Mouse (Mus musculus) MEL (cell line): ENCODE measurements at regions not wholly inside any gene's neighbourhood (a gene's known extent, or its start where the extent isn't known, plus 50 kb on each side); places are given as distances from the start of the nearest gene placed in this dataset.

Experiments used
- DNase-seq: peaks from one replicate; pipeline ENCODE4 v3.0.0; 2011; ENCODE audit warnings: low read depth, low spot score
- H3K27ac ChIP-seq: 2 replicates; pipeline ENCODE4 v1.5.1; 2012; ENCODE audit warnings: low read depth, mild to moderate bottlenecking, control low read depth, low read length, moderate library complexity; ENCODE audit not compliant: control insufficient read depth
- H3K27me3 ChIP-seq, 2 experiments: fragments of 150-350 bp in 1 of 2; sonication (generic) in 1 of 2; 2 replicates each; pipeline ENCODE4 v1.6.1; 2012; ENCODE audit warnings: low read length in 2 of 2, mild to moderate bottlenecking in 2 of 2, improper control_type of control experiment in 1 of 2, moderate library complexity in 1 of 2; ENCODE audit not compliant: insufficient read depth in 2 of 2, control insufficient read depth in 1 of 2
- H3K36me3 ChIP-seq, 2 experiments: 2 replicates each; pipeline ENCODE4 v1.6.1; 2012 to 2014; ENCODE audit warnings: low read length in 2 of 2, improper control_type of control experiment in 1 of 2, inconsistent platforms in 1 of 2, mild to moderate bottlenecking in 1 of 2; ENCODE audit not compliant: insufficient read depth in 2 of 2, control insufficient read depth in 1 of 2
- H3K4me1 ChIP-seq, 2 experiments: fragments of 150-350 bp in 1 of 2; sonication (generic) in 1 of 2; 2 replicates each; pipeline ENCODE4 v1.6.1; 2012; ENCODE audit warnings: low read length in 2 of 2, improper control_type of control experiment in 1 of 2, mild to moderate bottlenecking in 1 of 2; ENCODE audit not compliant: insufficient read depth in 2 of 2, control insufficient read depth in 1 of 2
- H3K4me3 ChIP-seq, 2 experiments: fragments of 150-350 bp in 1 of 2; sonication (generic) in 1 of 2; 2 replicates each; pipeline ENCODE4 v1.5.1; 2012; ENCODE audit warnings: low read depth in 2 of 2, low read length in 2 of 2, mild to moderate bottlenecking in 2 of 2, moderate library complexity in 2 of 2, control low read depth in 1 of 2, improper control_type of control experiment in 1 of 2; ENCODE audit not compliant: control insufficient read depth in 1 of 2, insufficient read depth in 1 of 2
- H3K79me2 ChIP-seq: 2 replicates; pipeline ENCODE4 v1.6.1; 2012; ENCODE audit warnings: mild to moderate bottlenecking, low read length, moderate library complexity; ENCODE audit not compliant: control insufficient read depth, poor library complexity, insufficient read depth
- H3K9ac ChIP-seq: 2 replicates; pipeline ENCODE4 v1.6.1; 2012; ENCODE audit warnings: low read depth, mild to moderate bottlenecking, control low read depth, low read length, moderate library complexity; ENCODE audit not compliant: control insufficient read depth, poor library complexity, severe bottlenecking
- H3K9me3 ChIP-seq: fragments of 150-350 bp; sonication (generic); replicated peaks from 2 replicates; pipeline ENCODE4 v1.6.1; 2012; ENCODE audit warnings: mild to moderate bottlenecking, low read length, improper control_type of control experiment, moderate library complexity; ENCODE audit not compliant: insufficient read depth
- CHD2 ChIP-seq: IDR thresholded peaks from 2 replicates; pipeline ENCODE4 v1.6.1; 2011; ENCODE audit warnings: low read length, improper control_type of control experiment
- E2F4 ChIP-seq: IDR thresholded peaks from 2 replicates; pipeline ENCODE4 v1.6.1; 2011; ENCODE audit warnings: low read depth, low read length, improper control_type of control experiment, borderline replicate concordance
- EP300 ChIP-seq, 2 experiments: IDR thresholded peaks; 2 replicates each; pipeline ENCODE4 v1.6.1; 2011; ENCODE audit warnings: improper control_type of control experiment in 2 of 2, low read length in 2 of 2, low read depth in 1 of 2, mild to moderate bottlenecking in 1 of 2
- ETS1 ChIP-seq: IDR thresholded peaks from 2 replicates; pipeline ENCODE4 v1.6.1; 2012; ENCODE audit warnings: low read depth, mild to moderate bottlenecking, inconsistent platforms, low read length, improper control_type of control experiment, moderate library complexity
- GABPA ChIP-seq: IDR thresholded peaks from 2 replicates; pipeline ENCODE4 v1.6.1; 2012; ENCODE audit warnings: low read depth, mild to moderate bottlenecking, inconsistent platforms, low read length, improper control_type of control experiment, moderate library complexity
- GATA1 ChIP-seq: IDR thresholded peaks from 2 replicates; pipeline ENCODE4 v1.6.1; 2011; ENCODE audit warnings: low read depth, low read length, improper control_type of control experiment
- MAZ ChIP-seq: IDR thresholded peaks from 2 replicates; pipeline ENCODE4 v1.6.1; 2012; ENCODE audit warnings: low read depth, mild to moderate bottlenecking, inconsistent platforms, low read length, improper control_type of control experiment
- MEF2A ChIP-seq: IDR thresholded peaks from 2 replicates; pipeline ENCODE4 v1.6.1; 2014; ENCODE audit warnings: low read depth, mild to moderate bottlenecking, inconsistent platforms, low read length, improper control_type of control experiment; ENCODE audit not compliant: poor library complexity, insufficient replicate concordance, severe bottlenecking; ENCODE audit errors: extremely low read depth
- MYB ChIP-seq: IDR thresholded peaks from 2 replicates; pipeline ENCODE4 v1.6.1; 2011; ENCODE audit warnings: mild to moderate bottlenecking, low read depth, low read length, improper control_type of control experiment
- MYC ChIP-seq: IDR thresholded peaks from 2 replicates; pipeline ENCODE4 v1.6.1; 2011; ENCODE audit warnings: low read depth, mild to moderate bottlenecking, low read length, improper control_type of control experiment, moderate library complexity
- NELFE ChIP-seq: IDR thresholded peaks from 2 replicates; pipeline ENCODE4 v1.6.1; 2011; ENCODE audit warnings: low read depth, low read length, improper control_type of control experiment
- NRF1 ChIP-seq: IDR thresholded peaks from 2 replicates; pipeline ENCODE4 v1.6.1; 2014; ENCODE audit warnings: low read depth, mild to moderate bottlenecking, inconsistent platforms, low read length, improper control_type of control experiment, moderate library complexity; ENCODE audit not compliant: poor library complexity, insufficient read depth, severe bottlenecking
- POLR2A ChIP-seq, 2 experiments: IDR thresholded peaks; 2 replicates each; pipeline ENCODE4 v1.6.1; 2011 to 2012; ENCODE audit warnings: low read length in 2 of 2, mild to moderate bottlenecking in 2 of 2, control low read depth in 1 of 2, improper control_type of control experiment in 1 of 2, low read depth in 1 of 2, moderate library complexity in 1 of 2; ENCODE audit not compliant: control insufficient read depth in 1 of 2, insufficient read depth in 1 of 2, poor library complexity in 1 of 2
- RAD21 ChIP-seq: IDR thresholded peaks from 2 replicates; pipeline ENCODE4 v1.6.1; 2011; ENCODE audit warnings: mild to moderate bottlenecking, low read depth, low read length, improper control_type of control experiment
- SIN3A ChIP-seq: IDR thresholded peaks from 2 replicates; pipeline ENCODE4 v1.6.1; 2012; ENCODE audit warnings: low read length, improper control_type of control experiment, inconsistent platforms
- SMC3 ChIP-seq: IDR thresholded peaks from 2 replicates; pipeline ENCODE4 v1.6.1; 2011; ENCODE audit warnings: low read depth, low read length, improper control_type of control experiment
- TBP ChIP-seq: IDR thresholded peaks from 2 replicates; pipeline ENCODE4 v1.8.0; 2011; ENCODE audit warnings: low read depth, low read length, improper control_type of control experiment
- UBTF ChIP-seq: IDR thresholded peaks from 2 replicates; pipeline ENCODE4 v1.6.1; 2012; ENCODE audit warnings: low read depth, mild to moderate bottlenecking, inconsistent platforms, low read length, improper control_type of control experiment, moderate library complexity, borderline replicate concordance; ENCODE audit not compliant: insufficient read depth
- ZKSCAN1 ChIP-seq: IDR thresholded peaks from 2 replicates; pipeline ENCODE4 v1.6.1; 2012; ENCODE audit warnings: low read depth, mild to moderate bottlenecking, inconsistent platforms, low read length, improper control_type of control experiment, moderate library complexity
- ZMIZ1 ChIP-seq: IDR thresholded peaks from 2 replicates; pipeline ENCODE4 v1.6.1; 2012; ENCODE audit warnings: low read depth, mild to moderate bottlenecking, inconsistent platforms, low read length, improper control_type of control experiment, moderate library complexity
- ZNF384 ChIP-seq: IDR thresholded peaks from 2 replicates; pipeline ENCODE4 v1.6.1; 2012; ENCODE audit warnings: low read depth, mild to moderate bottlenecking, inconsistent platforms, low read length, improper control_type of control experiment

DNA sequence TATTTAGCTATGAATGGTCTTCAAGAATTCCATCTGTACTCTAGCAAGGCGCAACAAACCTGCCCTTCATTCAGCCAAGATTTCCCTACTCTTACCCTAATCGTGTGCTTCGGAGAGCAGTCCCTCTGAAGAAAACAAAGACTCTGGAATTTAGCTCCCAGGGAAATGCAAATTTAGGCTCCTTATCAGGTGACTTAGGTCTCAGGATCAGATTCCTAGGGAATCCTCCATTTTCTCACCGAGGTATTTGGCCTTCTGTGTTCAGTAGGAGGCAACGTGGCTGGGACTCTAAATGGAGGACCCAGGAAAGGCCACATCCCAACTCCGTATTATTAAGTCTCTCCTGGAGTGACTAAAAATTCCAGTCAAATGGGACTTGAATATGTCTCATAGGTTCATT, 204.2 kb upstream of the Olfr1324 start:
- H3K27ac ChIP-seq: no peak overlapping the region
- H3K79me2 ChIP-seq: peaks cover 11% of the 10 kb centered on the region
- no peaks in the 10 kb centered on the region for H3K27me3 ChIP-seq
- H3K9me3 ChIP-seq: no peaks in the 10 kb centered on the region
- no peak for DNase-seq
- peaks cover 0 to 6% of the 10 kb centered on the region in 2 experiments; a peak in 2 of 4 replicates for H3K36me3 ChIP-seq
- no peak for TF ChIP-seq ZMIZ1
- peaks cover 0 to 11% of the 10 kb centered on the region in 2 experiments; a peak in 2 of 4 replicates for H3K4me1 ChIP-seq
- no peak overlapping the region for H3K9ac ChIP-seq
- H3K4me3 ChIP-seq: no peak overlapping the region

DNA sequence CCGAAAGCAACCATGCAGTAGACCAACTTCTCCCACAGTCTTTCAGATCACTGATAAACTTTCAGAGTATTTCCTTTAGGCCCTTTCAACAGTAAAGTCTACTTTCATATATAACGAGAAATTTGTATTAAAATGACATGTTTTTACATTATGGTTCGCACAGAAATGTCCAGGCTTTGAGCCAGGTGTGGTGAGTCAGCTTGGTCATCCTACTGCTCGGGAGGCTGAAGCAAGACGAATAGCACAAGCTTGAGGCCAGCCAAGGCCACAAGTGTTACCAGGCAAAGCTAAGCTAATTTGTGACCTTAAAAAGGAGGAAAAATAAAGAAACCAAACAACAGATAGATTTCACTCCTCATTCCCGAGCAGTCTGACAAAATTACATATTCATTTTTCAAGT, 197.0 kb upstream of the Olfr1324 start:
- H3K4me3 ChIP-seq: no peak overlapping the region
- no peak overlapping the region for H3K9ac ChIP-seq
- no peaks in the 10 kb centered on the region for H3K9me3 ChIP-seq
- no peaks in the 10 kb centered on the region for H3K4me1 ChIP-seq
- no peaks in the 10 kb centered on the region for H3K27me3 ChIP-seq
- no peak for DNase-seq
- TF ChIP-seq ZKSCAN1: no peak
- no peak for TF ChIP-seq RAD21
- no peak for TF ChIP-seq ZNF384
- TF ChIP-seq NELFE: no peak
- TF ChIP-seq MEF2A: no peak
- TF ChIP-seq CHD2: no peak
- TF ChIP-seq MAZ: no peak
- TF ChIP-seq MYC: no peak
- TF ChIP-seq GATA1: no peak
- TF ChIP-seq UBTF: no peak
- no peak for TF ChIP-seq POLR2A (IDR thresholded peaks at IDR 0.05; ENCODE audit: control insufficient read depth in 1 of 2, insufficient read depth in 1 of 2, low read depth in 1 of 2, low read length in 2 of 2, poor library complexity in 1 of 2)
- TF ChIP-seq E2F4: no peak
- no peak for TF ChIP-seq SIN3A
- no peak for TF ChIP-seq ETS1
- TF ChIP-seq EP300 (IDR thresholded peaks at IDR 0.05; ENCODE audit: low read depth in 1 of 2, low read length in 2 of 2): no peak
- TF ChIP-seq SMC3: no peak
- no peak for TF ChIP-seq MYB
- no peak for TF ChIP-seq GABPA
- no peak for TF ChIP-seq NRF1
- TF ChIP-seq TBP: no peak
- no peak overlapping the region for H3K27ac ChIP-seq
- no peaks in the 10 kb centered on the region for H3K79me2 ChIP-seq
- H3K36me3 ChIP-seq: peaks cover 0 to 1% of the 10 kb centered on the region in 2 experiments; a peak in 2 of 4 replicates
